Mouse (Mus musculus) ES-Bruce4 (cell line): Measurements from ENCODE around the gene Whamm. TPM values are rescaled to one million over a fixed set of nuclear protein-coding genes. Genes with fewer than 3 reads are reported as not detected.

Experiments
- H3K27ac ChIP-seq: 2 replicates; pipeline ENCODE4 v1.5.1; 2012; ENCODE audit warnings: low read length, inconsistent platforms; ENCODE audit not compliant: insufficient read depth
- H3K27me3 ChIP-seq: 2 replicates; pipeline ENCODE4 v1.6.1; 2012; ENCODE audit warnings: mild to moderate bottlenecking, low read length, inconsistent platforms; ENCODE audit not compliant: control insufficient read depth, poor library complexity, insufficient read depth, severe bottlenecking
- H3K36me3 ChIP-seq: 2 replicates; pipeline ENCODE4 v1.6.1; 2012; ENCODE audit warnings: inconsistent platforms, mild to moderate bottlenecking, low read length, moderate library complexity; ENCODE audit not compliant: control insufficient read depth, poor library complexity, insufficient read depth, severe bottlenecking
- H3K4me1 ChIP-seq: one replicate; pipeline ENCODE4 v1.8.1; 2011; ENCODE audit warnings: low read length; ENCODE audit not compliant: control insufficient read depth, insufficient read depth
- H3K4me3 ChIP-seq: 2 replicates; pipeline ENCODE4 v1.5.1; 2011; ENCODE audit warnings: low read depth, mild to moderate bottlenecking, low read length
- H3K9ac ChIP-seq: 2 replicates; pipeline ENCODE4 v1.6.1; 2012; ENCODE audit warnings: low read depth, mild to moderate bottlenecking, inconsistent platforms; ENCODE audit not compliant: poor library complexity, severe bottlenecking
- H3K9me3 ChIP-seq: replicated peaks from 2 replicates; pipeline ENCODE4 v1.6.1; 2012; ENCODE audit warnings: mild to moderate bottlenecking, low read length, inconsistent platforms; ENCODE audit not compliant: control insufficient read depth, poor library complexity, insufficient read depth, severe bottlenecking
- CTCF ChIP-seq: IDR thresholded peaks from one replicate; pipeline ENCODE4 v1.8.1; 2011; ENCODE audit warnings: low read depth, low read length
- EP300 ChIP-seq: IDR thresholded peaks from 2 replicates; pipeline ENCODE4 v1.6.1; 2011; ENCODE audit warnings: low read depth, low read length; ENCODE audit not compliant: insufficient read depth
- POLR2A ChIP-seq: IDR thresholded peaks from one replicate; pipeline ENCODE4 v1.8.1; 2011; ENCODE audit warnings: low read length; ENCODE audit not compliant: insufficient read depth
- polyA plus RNA-seq: library from polyadenylated mRNA; stranded (reverse); fragments of >200 nt; gene quantifications from 2 replicates; pipeline ENCODE4 v1.2.4, GENCODE M21; 2011; ENCODE audit warnings: low read depth; ENCODE audit not compliant: missing spikeins, insufficient read depth, insufficient read length

Gene Whamm
- polyA plus RNA-seq, 1 experiment = 12.0 TPM

DNA sequence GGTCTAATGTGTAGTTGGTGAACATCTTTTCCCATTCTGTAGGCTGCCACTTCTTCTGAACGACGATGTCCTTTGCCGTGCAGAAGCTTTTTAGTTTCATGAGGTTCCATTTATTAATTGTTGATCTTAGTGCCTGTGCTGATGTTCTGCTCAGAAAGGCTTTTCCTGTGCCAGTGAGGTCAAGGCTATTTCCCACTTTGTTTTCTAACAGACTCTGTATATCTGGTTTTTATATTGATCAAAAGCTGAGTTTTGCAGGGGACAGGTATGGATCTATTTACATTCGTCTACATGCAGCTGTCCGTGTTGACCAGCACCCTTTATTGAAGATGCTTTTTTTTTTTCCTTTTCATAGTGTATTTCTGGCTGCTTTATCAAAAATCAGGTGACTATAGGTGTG is 8.2 kb downstream of the Whamm start:
- Histone ChIP-seq H3K36me3 (peaks cover 21% of the 10 kb centered on the region), H3K9me3 (no peaks in the 10 kb centered on the region), H3K4me1 (no peaks in the 10 kb centered on the region), H3K9ac (no peak overlapping the region), H3K27me3 (no peaks in the 10 kb centered on the region), H3K27ac (no peak overlapping the region), H3K4me3 (no peak overlapping the region)
- no peak for TF ChIP-seq POLR2A

- Histone ChIP-seq H3K9me3 (no peaks in the 10 kb centered on the region), H3K4me3 (no peak overlapping the region), H3K27me3 (no peaks in the 10 kb centered on the region), H3K36me3 (peaks cover 16% of the 10 kb centered on the region), H3K9ac (no peak overlapping the region), H3K4me1 (no peaks in the 10 kb centered on the region), H3K27ac (no peak overlapping the region)
- TF ChIP-seq POLR2A = no peak
- peak; percentile 10 for TF ChIP-seq CTCF
Observed at GRCm38 (mm10) chr7:81583512-81583911, 12.4 kb downstream of the Whamm start.

GRCm38 (mm10) chr7:81585326-81585725 is 14.3 kb downstream of the Whamm start:
- H3K27ac ChIP-seq = no peak overlapping the region
- H3K9me3 ChIP-seq = no peaks in the 10 kb centered on the region
- peaks cover 18% of the 10 kb centered on the region for H3K36me3 ChIP-seq
- no peaks in the 10 kb centered on the region for H3K27me3 ChIP-seq
- H3K9ac ChIP-seq = no peak overlapping the region
- H3K4me3 ChIP-seq = no peak overlapping the region
- H3K4me1 ChIP-seq = no peaks in the 10 kb centered on the region
- no peak for TF ChIP-seq EP300

GRCm38 (mm10) chr7:81587238-81587637 is 16.2 kb downstream of the Whamm start:
- Histone ChIP-seq H3K36me3 (peaks cover 23% of the 10 kb centered on the region), H3K27ac (no peak overlapping the region), H3K4me3 (no peak overlapping the region), H3K9ac (no peak overlapping the region), H3K27me3 (no peaks in the 10 kb centered on the region), H3K4me1 (no peaks in the 10 kb centered on the region), H3K9me3 (no peaks in the 10 kb centered on the region)
- TF ChIP-seq POLR2A (no peak), EP300 (no peak), CTCF (no peak)

GRCm38 (mm10) chr7:81592686-81593085 is 21.6 kb downstream of the Whamm start:
- Histone ChIP-seq H3K27ac (no peak overlapping the region), H3K4me3 (no peak overlapping the region), H3K27me3 (no peaks in the 10 kb centered on the region), H3K4me1 (no peaks in the 10 kb centered on the region), H3K9ac (no peak overlapping the region), H3K9me3 (no peaks in the 10 kb centered on the region), H3K36me3 (peaks cover 26% of the 10 kb centered on the region)
- TF ChIP-seq CTCF = no peak

GRCm38 (mm10) chr7:81593387-81593786 is 22.3 kb downstream of the Whamm start:
- no peak for TF ChIP-seq EP300
- TF ChIP-seq POLR2A = no peak
- TF ChIP-seq CTCF = no peak
- Histone ChIP-seq H3K36me3 (peaks cover 24% of the 10 kb centered on the region), H3K4me3 (no peak overlapping the region)

DNA sequence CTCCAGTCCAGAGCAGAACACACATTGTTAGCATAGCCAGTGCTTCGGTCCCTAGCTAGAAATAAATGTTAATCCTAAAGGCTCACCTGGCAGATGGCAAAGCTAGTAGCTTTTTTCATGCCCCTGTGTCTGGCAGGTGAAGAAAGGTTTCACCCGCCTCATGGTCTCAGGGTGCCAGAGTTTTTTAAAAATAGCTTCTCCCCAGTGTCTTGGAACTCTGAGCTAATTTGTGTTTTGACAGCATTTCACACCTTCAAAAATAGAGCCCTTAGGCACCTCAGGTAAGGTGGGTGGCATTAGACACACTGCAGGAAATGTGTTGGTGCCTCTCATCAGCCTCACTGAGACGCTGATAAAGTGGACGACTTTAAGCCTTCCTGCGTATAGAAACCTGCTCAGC is 24.0 kb downstream of the Whamm start:
- TF ChIP-seq POLR2A = no peak
- TF ChIP-seq CTCF = no peak
- TF ChIP-seq EP300 = no peak
- H3K36me3 ChIP-seq = peaks cover 21% of the 10 kb centered on the region

More at GRCm38 (mm10) chr7:81593387-81593786, 22.3 kb downstream of the Whamm start:
- Histone ChIP-seq H3K9me3 (no peaks in the 10 kb centered on the region), H3K9ac (no peak overlapping the region), H3K4me1 (no peaks in the 10 kb centered on the region), H3K27ac (no peak overlapping the region), H3K27me3 (no peaks in the 10 kb centered on the region)

More for the DNA sequence above, 24.0 kb downstream of the Whamm start:
- H3K9ac ChIP-seq = no peak overlapping the region
- no peak overlapping the region for H3K27ac ChIP-seq
- peaks cover 3% of the 10 kb centered on the region for H3K4me1 ChIP-seq
- H3K4me3 ChIP-seq = no peak overlapping the region
- H3K9me3 ChIP-seq = no peaks in the 10 kb centered on the region
- no peaks in the 10 kb centered on the region for H3K27me3 ChIP-seq
